Mouse (Mus musculus) hindbrain, embryonic 12.5 days (tissue): ENCODE data around the gene Alpl. TPM values are rescaled to one million over a fixed set of nuclear protein-coding genes. Genes with fewer than 3 reads are reported as not detected.

Source experiments
- ATAC-seq: fragments of 200-750 bp; cut with Nextera tagmentation; 2 replicates; pipeline ENCODE4 v1.8.0; 2017; ENCODE audit warnings: moderate TSS enrichment; ENCODE audit not compliant: low FRiP score
- H3K27ac ChIP-seq: fragments of 300-500 bp; sonication (generic); 2 replicates; pipeline ENCODE4 v1.5.1; 2016; ENCODE audit warnings: mild to moderate bottlenecking
- H3K27me3 ChIP-seq: fragments of 300-500 bp; sonication (generic); 2 replicates; pipeline ENCODE4 v1.6.1; 2016; ENCODE audit warnings: mild to moderate bottlenecking
- H3K36me3 ChIP-seq: fragments of 300-500 bp; sonication (generic); 2 replicates; pipeline ENCODE4 v1.6.1; 2016; ENCODE audit warnings: mild to moderate bottlenecking
- H3K4me1 ChIP-seq: fragments of 300-500 bp; sonication (generic); 2 replicates; pipeline ENCODE4 v1.6.1; 2016
- H3K4me2 ChIP-seq: fragments of 300-500 bp; sonication (generic); replicated peaks from 2 replicates; pipeline ENCODE4 v1.6.1; 2016; ENCODE audit warnings: mild to moderate bottlenecking
- H3K4me3 ChIP-seq: fragments of 300-500 bp; sonication (generic); 2 replicates; pipeline ENCODE4 v1.5.1; 2016; ENCODE audit warnings: mild to moderate bottlenecking
- H3K9ac ChIP-seq: fragments of 300-500 bp; sonication (generic); 2 replicates; pipeline ENCODE4 v1.6.1; 2016; ENCODE audit warnings: mild to moderate bottlenecking, moderate library complexity
- H3K9me3 ChIP-seq: fragments of 300-500 bp; sonication (generic); replicated peaks from 2 replicates; pipeline ENCODE4 v1.6.1; 2016; ENCODE audit warnings: mild to moderate bottlenecking
- WGBS: fragments of 180-500 bp; shearing (Covaris S2); methylation state at CpG from one replicate; pipeline ENCODE4 v1.1.7; 2016; 5-methylcytosine and 5-hydroxymethylcytosine counted together
- polyA plus RNA-seq: library from polyadenylated mRNA; unstranded; fragments of >200 nt; fragmentation: Nextera tagmentation; extraction: Ambion mirVana; gene quantifications from 2 replicates; pipeline ENCODE4 v1.2.1, GENCODE M21; 2016

Alpl gene
- polyA plus RNA-seq, 1 experiment from 2014 or later: 13.6 TPM

GRCm38 (mm10) chr4:137747091-137747490, 49.1 kb downstream of the Alpl start:
- H3K4me1 ChIP-seq: peaks cover 22% of the 10 kb centered on the region; the same call in 1 of the 2 replicates
- WGBS: 76% methylated on average over 9 of the region's 9 CpGs

GRCm38 (mm10) chr4:137744433-137744918, 51.7 kb downstream of the Alpl start:
- Histone ChIP-seq H3K9me3 (no peaks in the 10 kb centered on the region), H3K4me2 (no peak overlapping the region), H3K27ac (no peak overlapping the region), H3K36me3 (no peaks in the 10 kb centered on the region), H3K4me3 (no peak overlapping the region), H3K4me1 (peaks cover 6% of the 10 kb centered on the region; the same call in 1 of the 2 replicates), H3K27me3 (no peaks in the 10 kb centered on the region), H3K9ac (no peak overlapping the region)
- ATAC-seq: no peak
- WGBS: 64% methylated on average over 13 of the region's 13 CpGs

More at GRCm38 (mm10) chr4:137747091-137747490, 49.1 kb downstream of the Alpl start:
- no peaks in the 10 kb centered on the region for H3K9me3 ChIP-seq
- H3K27me3 ChIP-seq: no peaks in the 10 kb centered on the region
- no peaks in the 10 kb centered on the region for H3K36me3 ChIP-seq
- no peak overlapping the region for H3K27ac ChIP-seq
- no peak overlapping the region for H3K4me2 ChIP-seq
- ATAC-seq: no peak
- no peak overlapping the region for H3K4me3 ChIP-seq
- no peak overlapping the region for H3K9ac ChIP-seq

GRCm38 (mm10) chr4:137743791-137744190, 52.4 kb downstream of the Alpl start:
- Histone ChIP-seq H3K4me1 (peaks cover 4% of the 10 kb centered on the region; the same call in 1 of the 2 replicates), H3K9me3 (no peaks in the 10 kb centered on the region), H3K4me2 (no peak overlapping the region), H3K36me3 (no peaks in the 10 kb centered on the region), H3K9ac (no peak overlapping the region), H3K4me3 (no peak overlapping the region), H3K27ac (no peak overlapping the region), H3K27me3 (no peaks in the 10 kb centered on the region)
- no peak for ATAC-seq
- 62% methylated on average over 7 of the region's 7 CpGs for WGBS

GRCm38 (mm10) chr4:137740350-137740749, 55.8 kb downstream of the Alpl start:
- Histone ChIP-seq H3K27ac (no peak overlapping the region), H3K27me3 (no peaks in the 10 kb centered on the region), H3K4me3 (no peak overlapping the region), H3K4me2 (no peak overlapping the region), H3K9ac (no peak overlapping the region), H3K36me3 (no peaks in the 10 kb centered on the region), H3K9me3 (no peaks in the 10 kb centered on the region), H3K4me1 (peaks cover 20% of the 10 kb centered on the region)
- WGBS: 90% methylated on average over 7 of the region's 7 CpGs
- no peak for ATAC-seq

GRCm38 (mm10) chr4:137739151-137739923, 56.8 kb downstream of the Alpl start:
- Histone ChIP-seq H3K36me3 (no peaks in the 10 kb centered on the region), H3K4me2 (peak overlapping the region; percentile 45), H3K27ac (no peak overlapping the region), H3K4me1 (peaks cover 22% of the 10 kb centered on the region), H3K9ac (no peak overlapping the region), H3K27me3 (no peaks in the 10 kb centered on the region), H3K9me3 (no peaks in the 10 kb centered on the region), H3K4me3 (peak overlapping the region; percentile 6; the same call in 1 of the 2 replicates)
- peak; percentile 61 for ATAC-seq
- WGBS: 50% methylated on average over 9 of the region's 9 CpGs

GRCm38 (mm10) chr4:137737760-137738159, 58.4 kb downstream of the Alpl start:
- Histone ChIP-seq H3K4me2 (no peak overlapping the region), H3K27ac (no peak overlapping the region), H3K4me1 (peaks cover 22% of the 10 kb centered on the region), H3K9me3 (no peaks in the 10 kb centered on the region), H3K4me3 (no peak overlapping the region), H3K27me3 (peaks cover 2% of the 10 kb centered on the region; the same call in 1 of the 2 replicates), H3K36me3 (no peaks in the 10 kb centered on the region), H3K9ac (no peak overlapping the region)
- 67% methylated on average over 3 of the region's 3 CpGs for WGBS
- ATAC-seq: no peak

GRCm38 (mm10) chr4:137736220-137736701, 59.9 kb downstream of the Alpl start:
- WGBS: 45% methylated on average over 11 of the region's 11 CpGs
- peaks cover 22% of the 10 kb centered on the region for H3K4me1 ChIP-seq
- peak; percentile 19; the same call in 1 of the 2 replicates for ATAC-seq

GRCm38 (mm10) chr4:137733459-137733858, 62.7 kb downstream of the Alpl start:
- H3K4me1 ChIP-seq: peaks cover 36% of the 10 kb centered on the region
- no peak overlapping the region for H3K4me3 ChIP-seq
- no peaks in the 10 kb centered on the region for H3K36me3 ChIP-seq
- H3K9me3 ChIP-seq: no peaks in the 10 kb centered on the region
- no peak for ATAC-seq
- no peak overlapping the region for H3K4me2 ChIP-seq
- H3K27me3 ChIP-seq: peaks cover 22% of the 10 kb centered on the region
- no peak overlapping the region for H3K27ac ChIP-seq
- no peak overlapping the region for H3K9ac ChIP-seq
- 81% methylated on average over 5 of the region's 5 CpGs for WGBS

More at GRCm38 (mm10) chr4:137736220-137736701, 59.9 kb downstream of the Alpl start:
- Histone ChIP-seq H3K36me3 (no peaks in the 10 kb centered on the region), H3K4me2 (no peak overlapping the region), H3K27ac (0 out of 2 replicates have a peak overlapping the region, but pooled peaks have one; percentile 12), H3K4me3 (no peak overlapping the region), H3K9ac (no peak overlapping the region; the same call in 1 of the 2 replicates), H3K9me3 (no peaks in the 10 kb centered on the region), H3K27me3 (peaks cover 8% of the 10 kb centered on the region)

GRCm38 (mm10) chr4:137732962-137733361, 63.2 kb downstream of the Alpl start:
- no peak for ATAC-seq
- 78% methylated on average over 3 of the region's 3 CpGs for WGBS
- H3K27ac ChIP-seq: no peak overlapping the region

GRCm38 (mm10) chr4:137732361-137732760, 63.8 kb downstream of the Alpl start:
- H3K4me2 ChIP-seq: no peak overlapping the region
- ATAC-seq: no peak
- 81% methylated on average over 3 of the region's 3 CpGs for WGBS
- H3K27ac ChIP-seq: no peak overlapping the region
- H3K9me3 ChIP-seq: no peaks in the 10 kb centered on the region
- peaks cover 45% of the 10 kb centered on the region for H3K4me1 ChIP-seq
- no peak overlapping the region for H3K9ac ChIP-seq
- H3K4me3 ChIP-seq: no peak overlapping the region
- peaks cover 31% of the 10 kb centered on the region for H3K27me3 ChIP-seq
- no peaks in the 10 kb centered on the region for H3K36me3 ChIP-seq

More at GRCm38 (mm10) chr4:137732962-137733361, 63.2 kb downstream of the Alpl start:
- H3K9me3 ChIP-seq: no peaks in the 10 kb centered on the region
- peaks cover 27% of the 10 kb centered on the region for H3K27me3 ChIP-seq
- peaks cover 41% of the 10 kb centered on the region for H3K4me1 ChIP-seq
- no peak overlapping the region for H3K4me3 ChIP-seq
- H3K4me2 ChIP-seq: no peak overlapping the region
- H3K36me3 ChIP-seq: no peaks in the 10 kb centered on the region
- H3K9ac ChIP-seq: no peak overlapping the region

- Histone ChIP-seq H3K4me3 (no peak overlapping the region), H3K9ac (no peak overlapping the region), H3K36me3 (no peaks in the 10 kb centered on the region), H3K27ac (no peak overlapping the region), H3K4me1 (peaks cover 49% of the 10 kb centered on the region), H3K27me3 (peaks cover 35% of the 10 kb centered on the region), H3K4me2 (no peak overlapping the region), H3K9me3 (no peaks in the 10 kb centered on the region)
- 74% methylated on average over 10 of the region's 10 CpGs for WGBS
- ATAC-seq: no peak
Measured at GRCm38 (mm10) chr4:137731891-137732290, 64.3 kb downstream of the Alpl start.

- no peak overlapping the region for H3K27ac ChIP-seq
- ATAC-seq: no peak
- H3K36me3 ChIP-seq: no peaks in the 10 kb centered on the region
- no peak overlapping the region for H3K9ac ChIP-seq
- WGBS: 79% methylated on average over 8 of the region's 8 CpGs
- no peak overlapping the region for H3K4me3 ChIP-seq
- no peaks in the 10 kb centered on the region for H3K9me3 ChIP-seq
- H3K27me3 ChIP-seq: peaks cover 39% of the 10 kb centered on the region
- H3K4me1 ChIP-seq: peaks cover 42% of the 10 kb centered on the region
- no peak overlapping the region for H3K4me2 ChIP-seq
Measured at GRCm38 (mm10) chr4:137730757-137731156, 65.4 kb downstream of the Alpl start.
